Mouse (Mus musculus): ENCODE measurements around the gene Rep15. TPM values are rescaled to one million over a fixed set of nuclear protein-coding genes. Genes with fewer than 3 reads are reported as not detected.

Rep15 gene
- polyA plus RNA-seq, 1 experiment from 2014 or later = 0.43 TPM

GRCm38 (mm10) chr6:147062034-147062433 lies 29.6 kb downstream of the Rep15 start:
- Histone ChIP-seq H3K4me2 (ENCODE audit: low read length) (no peak overlapping the region), H3K9me3 (replicated peaks; ENCODE audit: control insufficient read depth, low read length) (no peaks in the 10 kb centered on the region), H3K9ac (ENCODE audit: low read length) (no peak overlapping the region), H3K4me1 (ENCODE audit: control insufficient read depth, insufficient read depth, low read length) (peaks cover 4% of the 10 kb centered on the region), H3K4me3 (ENCODE audit: low read depth, low read length) (no peak overlapping the region), H3K27me3 (replicated peaks; ENCODE audit: control insufficient read depth, insufficient read depth, low read length) (no peaks in the 10 kb centered on the region), H3K27ac (ENCODE audit: low read depth, low read length) (no peak overlapping the region; the same call in 1 of the 2 replicates), H3K36me3 (ENCODE audit: control insufficient read depth, insufficient read depth, low read length) (peaks cover 50% of the 10 kb centered on the region)
- WGBS = 28% methylated on average over 7 of the region's 7 CpGs
- DNase-seq (ENCODE audit: low spot score) = peak; percentile 77
- ATAC-seq = peak; percentile 85

DNA sequence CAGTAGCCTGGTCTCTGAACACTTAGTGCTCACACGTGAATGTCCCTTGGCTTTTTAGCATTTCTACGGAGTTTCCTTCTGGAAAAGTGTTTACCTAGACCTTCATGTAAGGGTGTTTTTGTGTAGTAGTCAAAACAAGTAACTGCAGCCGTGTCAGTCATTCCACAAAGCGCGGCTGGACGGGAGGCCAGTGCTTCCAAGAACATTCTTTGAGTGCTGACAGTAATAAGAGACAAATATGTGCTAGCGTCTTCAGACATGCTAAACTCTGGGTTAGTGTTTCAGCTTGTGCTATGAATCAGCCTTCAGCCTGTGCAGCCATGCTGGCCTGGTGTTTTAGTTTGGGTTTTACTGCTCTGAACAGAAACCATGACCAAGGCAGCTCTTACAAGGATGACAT lies 30.3 kb downstream of the Rep15 start:
- Histone ChIP-seq H3K9ac (ENCODE audit: low read length) (no peak overlapping the region), H3K4me1 (ENCODE audit: control insufficient read depth, insufficient read depth, low read length) (peaks cover 4% of the 10 kb centered on the region), H3K4me3 (ENCODE audit: low read depth, low read length) (no peak overlapping the region), H3K36me3 (ENCODE audit: control insufficient read depth, insufficient read depth, low read length) (peaks cover 53% of the 10 kb centered on the region), H3K27me3 (replicated peaks; ENCODE audit: control insufficient read depth, insufficient read depth, low read length) (no peaks in the 10 kb centered on the region), H3K4me2 (ENCODE audit: low read length) (no peak overlapping the region), H3K9me3 (replicated peaks; ENCODE audit: control insufficient read depth, low read length) (no peaks in the 10 kb centered on the region), H3K27ac (ENCODE audit: low read depth, low read length) (no peak overlapping the region)
- DNase-seq (ENCODE audit: low spot score) = no peak
- ATAC-seq = no peak
- 71% methylated on average over 7 of the region's 7 CpGs for WGBS

DNA sequence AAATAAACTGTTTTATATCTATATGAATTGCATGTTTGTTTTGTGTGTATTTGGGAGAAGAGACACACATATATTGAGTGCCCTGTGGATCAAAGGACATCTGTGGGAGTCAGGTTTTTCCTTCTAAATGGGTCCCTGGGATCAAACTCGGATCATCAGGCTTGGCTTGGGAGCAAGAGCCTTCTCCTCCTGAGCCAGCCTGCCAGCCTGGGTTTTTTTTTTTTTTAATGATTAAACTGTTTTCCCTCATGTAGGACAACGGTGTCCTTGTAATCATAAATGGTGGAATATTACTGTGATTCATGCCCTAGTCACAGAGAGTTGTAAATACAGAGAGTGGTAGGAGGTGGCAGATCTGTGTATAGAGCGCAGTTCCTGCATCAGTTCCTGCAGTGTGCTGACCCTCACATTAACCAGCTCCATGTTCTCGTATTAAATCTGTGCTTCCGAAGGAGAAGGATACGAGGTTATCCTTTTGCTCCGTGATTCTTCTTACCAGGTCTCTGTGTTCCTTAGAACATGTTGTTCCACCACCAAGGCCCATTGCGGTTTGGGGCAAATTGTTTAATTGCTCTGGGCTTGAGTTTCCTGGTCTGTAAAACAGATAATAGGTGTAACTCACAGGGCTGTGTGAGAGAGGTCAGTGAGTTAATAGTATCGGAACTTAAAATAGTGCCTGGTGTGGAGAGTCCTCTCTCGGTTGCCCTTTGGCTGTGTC lies 32.0 kb downstream of the Rep15 start:
- no peak for DNase-seq (ENCODE audit: low spot score)
- WGBS = 93% methylated on average over 10 of the region's 10 CpGs
- Histone ChIP-seq H3K27me3 (replicated peaks; ENCODE audit: control insufficient read depth, insufficient read depth, low read length) (no peaks in the 10 kb centered on the region), H3K9me3 (replicated peaks; ENCODE audit: control insufficient read depth, low read length) (no peaks in the 10 kb centered on the region), H3K4me3 (ENCODE audit: low read depth, low read length) (no peak overlapping the region), H3K36me3 (ENCODE audit: control insufficient read depth, insufficient read depth, low read length) (peaks cover 56% of the 10 kb centered on the region), H3K27ac (ENCODE audit: low read depth, low read length) (no peak overlapping the region), H3K4me1 (ENCODE audit: control insufficient read depth, insufficient read depth, low read length) (peaks cover 4% of the 10 kb centered on the region), H3K9ac (ENCODE audit: low read length) (no peak overlapping the region), H3K4me2 (ENCODE audit: low read length) (no peak overlapping the region)
- ATAC-seq = no peak

DNA sequence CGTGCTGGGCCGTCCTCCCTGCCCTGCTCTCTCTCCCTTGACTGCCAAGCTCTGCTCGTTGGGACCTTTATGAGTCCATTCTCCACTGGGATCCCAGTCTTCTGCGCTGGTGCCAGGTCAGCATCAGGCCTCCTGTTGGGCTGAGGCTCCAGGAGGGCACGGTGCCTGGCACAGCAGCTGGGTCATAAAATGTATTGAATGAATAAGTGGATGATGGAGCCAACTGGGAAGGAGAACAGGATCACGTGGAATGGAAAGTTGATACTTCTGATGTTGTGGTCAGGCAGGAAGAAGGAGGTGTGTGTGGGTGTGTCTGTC lies 32.5 kb downstream of the Rep15 start:
- Histone ChIP-seq H3K9me3 (replicated peaks; ENCODE audit: control insufficient read depth, low read length) (no peaks in the 10 kb centered on the region), H3K36me3 (ENCODE audit: control insufficient read depth, insufficient read depth, low read length) (peaks cover 52% of the 10 kb centered on the region), H3K4me3 (ENCODE audit: low read depth, low read length) (no peak overlapping the region), H3K9ac (ENCODE audit: low read length) (no peak overlapping the region), H3K4me2 (ENCODE audit: low read length) (no peak overlapping the region), H3K4me1 (ENCODE audit: control insufficient read depth, insufficient read depth, low read length) (peaks cover 4% of the 10 kb centered on the region), H3K27me3 (replicated peaks; ENCODE audit: control insufficient read depth, insufficient read depth, low read length) (no peaks in the 10 kb centered on the region), H3K27ac (ENCODE audit: low read depth, low read length) (no peak overlapping the region)
- WGBS = 93% methylated on average over 6 of the region's 6 CpGs
- no peak for DNase-seq (ENCODE audit: low spot score)
- ATAC-seq = no peak

DNA sequence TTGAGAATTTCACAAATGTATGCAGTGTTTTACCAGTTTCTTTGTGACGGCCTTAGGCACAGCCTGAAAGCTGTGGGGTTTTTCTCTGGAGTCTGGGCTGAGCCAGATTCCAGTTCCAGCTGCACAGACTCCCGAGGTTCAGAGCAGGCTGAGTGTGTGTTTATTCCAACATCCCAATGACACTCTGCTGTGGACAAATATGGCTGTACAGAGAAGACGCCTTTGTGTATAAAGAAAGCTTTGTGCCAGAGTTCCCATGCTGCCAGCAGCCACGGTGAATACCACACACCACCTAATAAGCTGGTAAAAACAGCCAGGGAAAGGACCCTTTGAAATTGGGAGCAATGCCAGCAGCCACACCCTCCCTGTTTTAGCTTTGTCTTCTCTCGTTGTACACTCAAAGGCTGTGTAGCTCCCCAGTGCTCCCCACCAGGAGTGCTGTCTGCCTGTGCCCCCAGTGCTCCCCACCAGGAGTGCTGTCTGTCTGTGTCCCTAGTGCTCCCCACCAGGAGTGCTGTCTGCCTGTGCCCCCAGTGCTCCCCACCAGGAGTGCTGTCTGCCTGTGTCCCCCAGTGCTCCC lies 43.5 kb downstream of the Rep15 start:
- H3K4me3 ChIP-seq (ENCODE audit: low read depth, low read length) = no peak overlapping the region
- peak; percentile 79 for ATAC-seq
- no peaks in the 10 kb centered on the region for H3K4me1 ChIP-seq (ENCODE audit: control insufficient read depth, insufficient read depth, low read length)
- WGBS = 12% methylated on average over 5 of the region's 5 CpGs
- H3K4me2 ChIP-seq (ENCODE audit: low read length) = no peak overlapping the region
- H3K9ac ChIP-seq (ENCODE audit: low read length) = no peak overlapping the region
- H3K9me3 ChIP-seq (replicated peaks; ENCODE audit: control insufficient read depth, low read length) = no peaks in the 10 kb centered on the region
- no peaks in the 10 kb centered on the region for H3K27me3 ChIP-seq (replicated peaks; ENCODE audit: control insufficient read depth, insufficient read depth, low read length)
- peaks cover 17% of the 10 kb centered on the region for H3K36me3 ChIP-seq (ENCODE audit: control insufficient read depth, insufficient read depth, low read length)
- peak; percentile 67 for DNase-seq (ENCODE audit: low spot score)
- H3K27ac ChIP-seq (ENCODE audit: low read depth, low read length) = peak overlapping the region; percentile 58; the same call in 1 of the 2 replicates

DNA sequence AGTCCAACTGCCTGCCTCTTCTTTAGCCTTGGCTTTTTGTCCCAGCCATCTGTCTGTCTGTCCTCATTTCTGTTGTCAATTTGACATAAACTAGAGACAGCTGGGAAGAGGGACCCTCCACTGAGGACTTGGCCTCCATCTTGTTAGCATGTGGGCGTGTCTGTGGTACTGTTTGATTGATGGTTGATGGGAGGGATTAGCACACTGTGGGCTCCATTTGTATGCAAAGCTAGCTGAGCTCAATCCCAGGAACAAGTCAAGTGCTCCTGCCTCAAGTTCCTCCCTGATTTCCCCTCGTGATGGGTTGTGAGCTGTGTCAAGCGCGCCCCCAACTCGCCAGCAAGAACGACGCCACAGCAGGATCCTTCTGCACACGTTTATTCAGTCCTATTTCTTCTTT lies 44.5 kb downstream of the Rep15 start:
- peak; percentile 79 for ATAC-seq
- Histone ChIP-seq H3K4me3 (ENCODE audit: low read depth, low read length) (no peak overlapping the region), H3K4me1 (ENCODE audit: control insufficient read depth, insufficient read depth, low read length) (no peaks in the 10 kb centered on the region), H3K4me2 (ENCODE audit: low read length) (no peak overlapping the region), H3K9ac (ENCODE audit: low read length) (no peak overlapping the region), H3K27ac (ENCODE audit: low read depth, low read length) (no peak overlapping the region), H3K36me3 (ENCODE audit: control insufficient read depth, insufficient read depth, low read length) (peaks cover 8% of the 10 kb centered on the region; the same call in 1 of the 2 replicates), H3K27me3 (replicated peaks; ENCODE audit: control insufficient read depth, insufficient read depth, low read length) (no peaks in the 10 kb centered on the region), H3K9me3 (replicated peaks; ENCODE audit: control insufficient read depth, low read length) (no peaks in the 10 kb centered on the region)
- 75% methylated on average over 8 of the region's 8 CpGs for WGBS
- DNase-seq (ENCODE audit: low spot score) = peak; percentile 44

GRCm38 (mm10) chr6:147079919-147080318 lies 47.5 kb downstream of the Rep15 start:
- 91% methylated on average over 10 of the region's 10 CpGs for WGBS
- Histone ChIP-seq H3K4me3 (ENCODE audit: low read depth, low read length) (no peak overlapping the region), H3K27me3 (replicated peaks; ENCODE audit: control insufficient read depth, insufficient read depth, low read length) (no peaks in the 10 kb centered on the region), H3K4me1 (ENCODE audit: control insufficient read depth, insufficient read depth, low read length) (no peaks in the 10 kb centered on the region), H3K4me2 (ENCODE audit: low read length) (no peak overlapping the region), H3K9ac (ENCODE audit: low read length) (no peak overlapping the region), H3K9me3 (replicated peaks; ENCODE audit: control insufficient read depth, low read length) (no peaks in the 10 kb centered on the region), H3K36me3 (ENCODE audit: control insufficient read depth, insufficient read depth, low read length) (no peaks in the 10 kb centered on the region), H3K27ac (ENCODE audit: low read depth, low read length) (no peak overlapping the region)
- DNase-seq (ENCODE audit: low spot score) (no peak), ATAC-seq (no peak)

Other genes starting within 250 kb of the Rep15 start
- gene Arntl2, start 236.5 kb upstream of the Rep15 start, polyA plus RNA-seq (2014; fragmentation: Nextera tagmentation; extraction: Ambion mirVana) = 0.59 and 1.0 TPM in 2 replicates
- gene Smco2, start 182.5 kb upstream of the Rep15 start, polyA plus RNA-seq (2014; fragmentation: Nextera tagmentation; extraction: Ambion mirVana) = not detected in 2 replicates
- gene Ppfibp1, start 144.1 kb upstream of the Rep15 start, polyA plus RNA-seq (2014; fragmentation: Nextera tagmentation; extraction: Ambion mirVana) = 10.9 and 15.9 TPM in 2 replicates
- not detected in 2 replicates for gene 1700034J05Rik, start 78.2 kb upstream of the Rep15 start, polyA plus RNA-seq (2014; fragmentation: Nextera tagmentation; extraction: Ambion mirVana)
- gene Mrps35, start 10.2 kb downstream of the Rep15 start, polyA plus RNA-seq (2014; fragmentation: Nextera tagmentation; extraction: Ambion mirVana) = 108 and 119 TPM in 2 replicates
- gene Mansc4, start 54.4 kb downstream of the Rep15 start, polyA plus RNA-seq (2014; fragmentation: Nextera tagmentation; extraction: Ambion mirVana) = 0.56 and 0.91 TPM in 2 replicates
- gene Klhl42, start 58.8 kb downstream of the Rep15 start, polyA plus RNA-seq (2014; fragmentation: Nextera tagmentation; extraction: Ambion mirVana) = 6.3 and 7.5 TPM in 2 replicates
- gene Pthlh, start 231.6 kb downstream of the Rep15 start, polyA plus RNA-seq (2014; fragmentation: Nextera tagmentation; extraction: Ambion mirVana) = 0.91 and 1.7 TPM in 2 replicates